Mouse (Mus musculus) MEL (cell line): ENCODE measurements around the gene Mavs.

Experiments used
- CTCF ChIP-seq, 3 experiments: IDR thresholded peaks in 2 of 3; conservative IDR thresholded peaks in 1 of 3; 2 replicates each; pipeline ENCODE4 v1.5.1; 2011 to 2012; ENCODE audit warnings: low read length in 3 of 3, low read depth in 2 of 3, mild to moderate bottlenecking in 2 of 3, improper control_type of control experiment in 1 of 3, inconsistent platforms in 1 of 3, mixed read lengths in 1 of 3, moderate library complexity in 1 of 3; ENCODE audit not compliant: control insufficient read depth in 1 of 3, insufficient read depth in 1 of 3, poor library complexity in 1 of 3, severe bottlenecking in 1 of 3
- POLR2A ChIP-seq, 2 experiments: IDR thresholded peaks; 2 replicates each; pipeline ENCODE4 v1.6.1; 2011 to 2012; ENCODE audit warnings: low read length in 2 of 2, mild to moderate bottlenecking in 2 of 2, control low read depth in 1 of 2, improper control_type of control experiment in 1 of 2, low read depth in 1 of 2, moderate library complexity in 1 of 2; ENCODE audit not compliant: control insufficient read depth in 1 of 2, insufficient read depth in 1 of 2, poor library complexity in 1 of 2

DNA sequence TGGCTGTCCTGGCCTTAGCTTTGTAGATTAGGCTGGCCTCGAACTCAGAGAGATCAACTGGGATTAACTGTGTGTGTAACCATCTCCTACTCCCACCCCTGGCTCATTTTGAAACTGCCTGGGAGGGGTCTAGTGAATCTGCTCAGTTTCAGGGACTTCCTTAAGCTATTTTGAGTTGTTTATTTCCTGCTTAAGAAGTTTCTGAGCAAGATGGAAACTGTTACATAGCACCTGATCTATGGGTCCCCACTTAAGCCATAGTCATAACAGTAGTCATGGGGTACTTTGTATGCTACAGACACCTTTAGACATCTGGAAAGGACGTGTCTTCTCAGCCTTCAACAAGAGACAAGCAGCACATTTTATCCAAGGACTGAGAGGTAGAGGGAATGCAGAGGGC lies 33.2 kb upstream of the Mavs start:
- TF ChIP-seq POLR2A (IDR thresholded peaks at IDR 0.05; ENCODE audit: control insufficient read depth in 1 of 2, insufficient read depth in 1 of 2, low read depth in 1 of 2, low read length in 2 of 2, poor library complexity in 1 of 2) (no peak), CTCF (IDR thresholded peaks at IDR 0.05 in 2 of 3, conservative IDR thresholded peaks at IDR 0.05 in 1 of 3; ENCODE audit: control insufficient read depth in 1 of 3, insufficient read depth in 1 of 3, low read depth in 2 of 3, low read length in 3 of 3, poor library complexity in 1 of 3, severe bottlenecking in 1 of 3) (no peak)
